Mouse (Mus musculus): ENCODE results near the gene Glrx5.

The Glrx5 gene

DNA sequence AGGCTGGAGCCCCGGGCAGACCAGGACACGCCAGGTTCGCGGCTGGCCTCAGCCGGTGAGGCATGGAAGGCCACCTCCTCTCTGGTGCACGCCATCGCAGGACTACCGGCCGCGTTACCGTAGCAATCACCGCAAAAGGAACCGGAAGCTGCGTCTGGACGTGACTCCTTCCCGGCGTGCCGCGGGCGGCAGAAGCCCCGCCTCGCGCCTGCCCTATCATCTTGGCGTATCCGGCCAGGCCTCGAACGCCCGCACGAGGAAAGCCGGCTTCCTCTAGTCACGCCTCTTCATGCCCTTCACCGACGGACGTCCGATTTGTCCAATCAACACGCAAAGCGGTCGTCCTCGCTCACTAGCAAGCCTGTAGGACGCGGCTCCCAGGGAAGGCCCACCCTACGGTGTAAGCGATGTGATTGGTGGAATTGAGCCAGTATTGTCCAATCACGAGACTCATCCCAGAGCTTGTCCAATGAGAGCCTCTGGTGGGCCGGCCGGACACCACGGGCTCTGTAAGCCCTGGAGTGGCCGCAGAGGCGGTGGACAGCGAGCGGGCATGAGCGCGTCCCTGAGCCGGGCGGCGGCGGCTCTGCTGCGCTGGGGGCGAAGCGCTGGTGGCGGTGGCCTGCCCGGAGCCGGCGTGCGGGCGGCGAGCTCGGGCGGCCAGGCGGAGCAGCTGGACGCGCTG is at the start of gene Glrx5:
Gene Glrx5 (plus strand): TSS at position 542 of the 685 bp plus-strand sequence.
- in situ Hi-C loops (cut with MboI, MseI), result loop anchor here in 1 of 2 experiments (25.0 kb wide), 1 partner anchor 1695 kb away; no protein-coding TSS in a partner anchor

GRCm38 (mm10) chr12:104983476-104983875 is 49.0 kb upstream of the Glrx5 start:
- in situ Hi-C loops (cut with MboI, MseI), result loop anchor here in 1 of 2 experiments (25.0 kb wide), 1 partner anchor 1779 kb away; no protein-coding TSS in a partner anchor

- in situ Hi-C loops (cut with MboI, MseI), result loop anchor here in 1 of 2 experiments (25.0 kb wide), 1 partner anchor 1777 kb away; no protein-coding TSS in a partner anchor
Observed at GRCm38 (mm10) chr12:104985088-104985487, 47.4 kb upstream of the Glrx5 start.

DNA sequence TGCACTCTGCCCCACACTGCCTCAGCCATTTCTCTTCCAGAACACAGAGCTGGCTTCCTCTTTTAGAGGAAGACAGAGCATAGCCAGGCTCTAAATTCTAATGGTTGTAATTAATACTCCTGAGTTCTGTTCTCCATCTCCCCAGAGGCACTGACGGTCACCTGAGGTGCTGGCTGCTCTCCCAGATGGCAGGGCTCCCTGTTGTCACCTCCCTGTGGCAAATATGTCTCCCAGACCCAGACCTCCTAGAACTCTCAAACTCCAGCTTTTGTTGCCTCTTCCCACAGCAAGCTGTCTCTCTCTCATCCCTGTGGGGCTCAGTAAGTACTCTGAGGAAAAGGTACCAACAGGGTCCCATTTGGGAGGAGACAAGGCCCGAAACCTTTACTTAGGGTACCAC is 46.5 kb upstream of the Glrx5 start:
- in situ Hi-C loops (cut with MboI, MseI), result loop anchor here in 1 of 2 experiments (25.0 kb wide), 1 partner anchor 1776 kb away; no protein-coding TSS in a partner anchor

DNA sequence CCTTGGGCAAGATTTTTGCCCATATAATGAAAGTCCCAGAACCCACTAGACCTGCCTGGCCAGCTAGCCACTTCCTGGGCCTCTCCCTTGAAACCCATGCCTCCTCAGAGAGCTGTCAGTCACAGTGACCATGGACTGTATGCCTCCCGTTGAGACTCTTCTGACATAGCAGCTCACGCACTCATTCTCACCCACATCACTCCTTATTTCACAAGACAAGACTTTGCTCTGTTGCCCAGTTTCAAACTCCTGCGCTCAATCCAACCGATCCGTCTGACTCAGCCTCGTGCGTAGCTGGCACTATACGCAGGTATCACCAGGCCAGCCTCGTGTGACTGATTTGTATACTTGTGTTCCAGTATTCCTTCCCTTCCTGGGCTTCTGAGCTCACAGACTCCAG is 45.7 kb upstream of the Glrx5 start:
- in situ Hi-C loops (cut with MboI, MseI), result loop anchor here in 1 of 2 experiments (25.0 kb wide), 1 partner anchor 1776 kb away; no protein-coding TSS in a partner anchor

DNA sequence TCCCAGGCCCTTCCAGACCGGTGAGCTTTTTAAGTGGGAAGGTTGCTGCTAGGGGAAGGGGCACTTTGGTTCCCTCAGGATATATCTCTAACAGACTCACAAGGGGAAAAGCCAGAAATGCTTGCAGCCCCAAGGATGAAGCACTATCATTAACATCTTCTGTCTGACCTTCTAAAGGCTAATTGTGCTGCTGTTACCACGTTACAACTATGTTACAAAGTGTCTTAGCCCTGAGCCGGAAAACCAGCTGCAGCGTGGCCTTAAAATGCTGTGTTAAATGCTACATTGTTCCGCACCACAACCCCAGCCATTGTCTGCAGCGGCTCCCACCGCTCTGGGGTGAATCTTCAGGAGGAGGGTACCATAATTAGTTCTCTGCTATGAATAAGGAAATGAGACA is 44.6 kb upstream of the Glrx5 start:
- in situ Hi-C loops (cut with MboI, MseI), result loop anchor here in 1 of 2 experiments (25.0 kb wide), 1 partner anchor 1774 kb away; no protein-coding TSS in a partner anchor

DNA sequence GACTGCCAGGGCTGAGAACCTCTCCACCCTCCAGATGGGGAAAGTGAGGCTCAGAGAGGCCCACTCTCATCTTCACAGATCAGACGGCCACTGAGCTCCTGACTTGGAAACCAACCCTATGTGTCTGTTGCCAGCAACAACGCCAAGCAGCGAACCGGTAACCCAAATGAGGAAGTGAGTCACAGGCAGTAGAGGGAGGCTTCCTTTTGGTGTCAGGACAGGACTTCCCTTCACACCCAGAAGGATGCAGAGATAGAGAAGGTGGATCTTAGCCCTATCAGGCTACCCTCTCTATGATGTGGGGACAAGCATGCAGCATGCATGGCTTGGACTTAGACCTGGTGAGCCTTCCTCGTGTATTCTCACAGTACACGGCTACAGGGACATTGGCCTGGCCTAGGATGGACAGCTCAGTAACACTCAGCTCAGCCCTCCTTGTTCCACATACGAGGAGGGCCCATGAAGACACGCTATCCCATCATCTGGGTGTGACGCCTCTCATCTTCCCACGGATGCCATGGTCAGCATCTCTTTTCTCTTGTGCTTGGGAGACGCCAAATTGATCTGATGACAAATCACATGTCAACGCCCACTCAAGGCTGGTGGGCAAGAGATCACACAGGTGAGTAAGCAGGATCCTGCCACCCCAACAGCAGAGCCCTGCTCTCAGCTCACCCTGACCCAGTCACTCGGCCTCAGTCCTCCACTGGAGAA is 41.6 kb upstream of the Glrx5 start:
- in situ Hi-C loops (cut with MboI, MseI), result loop anchor here in 1 of 2 experiments (25.0 kb wide), 1 partner anchor 1771 kb away; no protein-coding TSS in a partner anchor

DNA sequence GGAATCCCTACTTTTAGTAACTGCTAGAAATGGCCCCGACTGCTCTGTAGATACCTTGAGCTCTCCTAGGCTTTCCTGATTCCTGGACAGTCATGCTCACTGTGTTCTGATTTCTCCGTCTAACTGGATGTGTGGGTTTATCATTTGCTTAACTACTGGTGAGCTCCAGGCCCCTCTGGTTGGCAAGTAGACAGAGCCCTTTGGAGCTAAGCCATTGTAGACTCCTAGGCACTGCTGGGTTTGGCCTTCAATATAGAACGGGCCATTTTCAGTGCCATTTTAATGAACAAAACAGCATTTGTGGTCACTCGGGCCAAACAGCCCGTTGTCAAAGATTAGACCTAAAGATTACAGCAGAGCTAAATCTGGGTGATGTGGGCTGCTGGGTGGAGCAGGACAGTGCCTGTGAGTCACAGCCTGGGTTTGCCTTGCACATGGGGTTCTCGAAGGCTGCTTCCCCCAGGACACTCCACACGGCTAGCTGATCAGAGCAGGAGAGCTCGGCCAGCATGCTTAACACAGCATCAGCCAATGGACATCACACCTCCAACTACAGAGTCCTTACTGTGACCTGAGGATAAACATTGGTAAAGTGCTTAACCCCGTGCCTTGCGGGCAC is 40.3 kb upstream of the Glrx5 start:
- in situ Hi-C loops (cut with MboI, MseI), result loop anchor here in 1 of 2 experiments (25.0 kb wide), 1 partner anchor 1770 kb away; no protein-coding TSS in a partner anchor

GRCm38 (mm10) chr12:104992838-104993237 is 39.6 kb upstream of the Glrx5 start:
- in situ Hi-C loops (cut with MboI, MseI), result loop anchor here in 1 of 2 experiments (25.0 kb wide), 1 partner anchor 1769 kb away; no protein-coding TSS in a partner anchor

DNA sequence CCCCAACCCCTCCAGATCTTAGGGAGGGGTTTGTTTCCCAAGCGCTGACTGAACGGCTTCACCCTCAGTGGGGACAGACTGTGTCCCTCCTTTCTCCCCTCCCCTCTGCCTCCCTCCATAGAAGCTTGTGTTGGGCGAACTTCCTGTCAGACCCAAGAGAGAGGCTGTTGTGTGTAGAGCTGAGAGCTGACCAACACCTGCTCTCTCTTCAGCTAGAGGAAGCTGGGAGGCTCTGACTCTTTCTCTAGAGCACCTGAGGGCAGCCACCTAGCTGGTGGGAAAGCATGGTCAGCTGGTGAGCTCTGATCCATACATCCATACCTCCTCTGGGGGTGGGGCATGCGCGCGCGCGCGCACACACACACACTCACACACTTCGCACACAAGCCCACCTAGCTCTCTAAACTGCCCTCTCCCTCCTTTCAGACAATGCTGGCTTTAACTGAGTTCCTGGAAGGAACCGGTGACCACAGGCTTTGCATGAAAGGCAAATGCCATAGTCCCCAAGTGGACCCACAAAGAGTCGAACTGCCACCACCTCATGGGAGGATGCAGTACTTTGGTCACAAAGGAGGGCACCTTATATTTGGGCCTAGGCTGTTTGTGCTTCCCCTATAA is 37.1 kb upstream of the Glrx5 start:
- in situ Hi-C loops (cut with MboI, MseI), result loop anchor here in 1 of 2 experiments (25.0 kb wide), 1 partner anchor 1767 kb away; no protein-coding TSS in a partner anchor

DNA sequence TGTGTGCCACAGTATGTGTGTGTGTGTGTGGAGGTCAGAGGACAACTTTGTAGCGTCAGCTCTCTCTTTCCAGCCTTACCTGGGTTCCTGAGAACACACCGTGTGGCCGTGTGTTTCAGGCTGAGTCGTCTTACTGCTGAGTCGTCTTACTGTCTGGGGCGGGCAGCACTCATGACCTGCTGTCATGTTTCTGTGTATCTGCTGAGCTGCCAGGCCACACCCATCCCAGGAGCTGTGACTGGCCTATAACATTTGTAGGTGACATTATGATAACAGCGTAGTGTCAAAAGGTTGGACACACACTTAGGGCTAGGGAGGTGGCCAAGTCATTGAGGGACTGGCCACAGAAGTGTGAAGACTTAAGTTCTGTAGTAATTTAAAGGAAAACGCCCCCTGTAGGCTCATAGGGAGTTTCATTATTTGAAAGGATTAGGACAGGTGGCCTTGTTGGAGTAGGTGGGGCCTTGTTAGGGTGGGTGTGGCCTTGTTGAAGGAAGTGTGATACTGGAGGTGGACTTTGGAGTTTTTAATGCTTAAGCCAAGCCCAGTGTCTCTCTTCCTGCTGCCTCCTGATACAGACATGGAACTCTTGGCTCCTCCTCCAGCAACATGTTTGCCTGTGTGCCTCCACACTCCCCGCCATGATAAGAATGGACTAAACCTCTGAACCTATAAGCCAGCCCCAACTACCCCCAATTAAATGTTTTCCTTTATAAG is 36.3 kb upstream of the Glrx5 start:
- in situ Hi-C loops (cut with MboI, MseI), result loop anchor here in 1 of 2 experiments (25.0 kb wide), 1 partner anchor 1766 kb away; no protein-coding TSS in a partner anchor

GRCm38 (mm10) chr12:104997159-104997558 is 35.3 kb upstream of the Glrx5 start:
- in situ Hi-C loops (cut with MboI, MseI), result loop anchor here in 1 of 2 experiments (25.0 kb wide), 1 partner anchor 1765 kb away; no protein-coding TSS in a partner anchor

GRCm38 (mm10) chr12:104997641-104998293 is 34.7 kb upstream of the Glrx5 start:
- in situ Hi-C loops (cut with MboI, MseI), result loop anchor here in 1 of 2 experiments (25.0 kb wide), 1 partner anchor 1765 kb away; no protein-coding TSS in a partner anchor

- in situ Hi-C loops (cut with MboI, MseI), result loop anchor here in 1 of 2 experiments (25.0 kb wide), 1 partner anchor 1764 kb away; no protein-coding TSS in a partner anchor
Observed at GRCm38 (mm10) chr12:104998541-104998940, 33.9 kb upstream of the Glrx5 start.

DNA sequence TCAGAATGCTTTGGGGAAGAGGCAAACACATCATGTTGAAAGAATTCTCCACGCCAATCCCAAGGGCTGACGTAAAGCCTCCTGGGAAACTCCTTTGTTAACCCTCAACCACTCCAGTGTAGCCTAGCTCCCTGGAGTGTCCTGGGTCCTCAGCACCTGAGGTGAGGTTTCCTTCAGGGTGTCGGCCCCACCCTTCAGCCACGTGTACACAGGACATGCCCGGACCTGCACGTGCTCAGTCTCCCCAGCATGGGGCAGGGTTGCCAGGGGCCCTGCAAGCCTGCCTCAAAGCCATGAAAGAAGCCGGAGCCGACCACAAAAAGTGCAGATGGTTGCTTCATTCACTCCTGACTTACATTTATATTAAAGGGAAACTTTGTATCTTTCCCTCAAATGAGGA is 33.3 kb upstream of the Glrx5 start:
- in situ Hi-C loops (cut with MboI, MseI), result loop anchor here in 1 of 2 experiments (25.0 kb wide), 1 partner anchor 1763 kb away; no protein-coding TSS in a partner anchor

DNA sequence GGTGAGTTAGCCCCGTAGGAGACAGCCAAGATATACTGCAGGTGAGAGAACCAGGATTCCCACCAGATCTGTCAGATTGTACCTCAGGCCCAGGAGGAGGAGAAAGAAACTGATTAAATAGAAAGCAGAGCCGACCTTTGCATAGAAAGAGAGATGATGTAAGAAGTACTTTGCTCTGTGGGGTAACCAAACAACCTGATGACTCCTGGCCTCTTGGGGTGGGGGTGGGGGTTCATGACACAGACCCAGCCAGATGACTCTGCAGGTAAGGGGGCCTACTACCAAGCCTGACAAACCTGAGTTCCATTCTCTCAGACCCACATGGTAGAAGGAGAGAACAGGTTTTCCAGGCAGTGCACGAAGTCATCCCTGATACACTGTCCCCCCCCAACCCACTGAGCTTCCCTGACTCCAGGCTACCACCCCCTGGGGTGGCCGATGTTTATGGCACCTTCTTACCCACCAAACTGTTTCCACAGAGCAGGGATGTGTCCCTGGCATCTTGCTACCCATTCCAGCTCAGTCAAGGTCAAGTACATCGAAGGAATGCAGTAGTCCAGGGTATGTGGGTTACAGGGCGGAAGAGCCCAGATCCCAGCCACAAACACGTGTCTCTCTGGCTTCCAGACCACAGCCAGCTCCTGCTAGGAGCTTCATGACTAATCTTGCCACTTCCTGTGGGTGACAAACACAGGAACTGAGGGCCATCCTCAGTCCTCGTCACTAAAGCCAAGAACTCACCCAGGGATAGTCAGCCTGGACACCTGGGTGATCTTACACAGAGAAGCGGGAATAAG is 31.8 kb upstream of the Glrx5 start:
- in situ Hi-C loops (cut with MboI, MseI), result loop anchor here in 1 of 2 experiments (25.0 kb wide), 1 partner anchor 1037 kb away; no protein-coding TSS in a partner anchor

- in situ Hi-C loops (cut with MboI, MseI), result loop anchor here in 1 of 2 experiments (25.0 kb wide), 1 partner anchor 1036 kb away; no protein-coding TSS in a partner anchor
Observed at GRCm38 (mm10) chr12:105001317-105001716, 31.2 kb upstream of the Glrx5 start.

All from T-helper 17 cell (primary cell).